Mouse (Mus musculus): Measurements from ENCODE around the gene Atoh7.

- TF ChIP-seq POLR2A (IDR thresholded peaks at IDR 0.05; ENCODE audit: borderline replicate concordance, low read depth, low read length) (no peak), CTCF (IDR thresholded peaks at IDR 0.05; ENCODE audit: low read depth, low read length) (no peak)
These were observed 2.7 kb upstream of the Atoh7 start for GRCm38 (mm10) chr10:63096757-63097156.

Data from bone marrow macrophage, adult 2 months (primary cell).